Mouse (Mus musculus) lung, adult 2 months (tissue): ENCODE measurements at regions not wholly inside any gene's neighbourhood (a gene's known extent, or its start where the extent isn't known, plus 50 kb on each side); places are given as distances from the start of the nearest gene placed in this dataset.

Experiments used
- CTCF ChIP-seq: fragments of 200-500 bp; IDR thresholded peaks from 2 replicates; pipeline ENCODE4 v1.5.1; 2011; ENCODE audit warnings: mild to moderate bottlenecking, low read length, control low read depth; ENCODE audit not compliant: insufficient read depth
- POLR2A ChIP-seq: fragments of 200-500 bp; IDR thresholded peaks from 2 replicates; pipeline ENCODE4 v1.6.1; 2011; ENCODE audit warnings: low read depth, mild to moderate bottlenecking, control low read depth, low read length, borderline replicate concordance; ENCODE audit errors: extremely low read depth

- TF ChIP-seq POLR2A (no peak), CTCF (no peak)
Observed at GRCm38 (mm10) chr16:76477474-76477873, 103.8 kb upstream of the Nrip1 start.
